Mouse (Mus musculus) midbrain, embryonic 12.5 days (tissue): ENCODE data around the gene Tgoln1. TPM values are rescaled to one million over a fixed set of nuclear protein-coding genes. Genes with fewer than 3 reads are reported as not detected.
A peak's percentile ranks its signal among the peaks of the same experiment; 100 is the strongest.

ENCODE experiments used
- ATAC-seq: fragments of 200-750 bp; cut with Nextera tagmentation; 2 replicates; pipeline ENCODE4 v1.8.0; 2017; ENCODE audit warnings: low read depth, moderate TSS enrichment, moderate library complexity; ENCODE audit not compliant: low FRiP score
- H3K27ac ChIP-seq: fragments of 300-500 bp; sonication (generic); replicated peaks from 2 replicates; pipeline ENCODE4 v1.5.1; 2016; ENCODE audit warnings: mild to moderate bottlenecking
- H3K27me3 ChIP-seq: fragments of 300-500 bp; sonication (generic); 2 replicates; pipeline ENCODE4 v1.6.1; 2016; ENCODE audit warnings: mild to moderate bottlenecking
- H3K36me3 ChIP-seq: fragments of 300-500 bp; sonication (generic); 2 replicates; pipeline ENCODE4 v1.6.1; 2016
- H3K4me1 ChIP-seq: fragments of 300-500 bp; sonication (generic); 2 replicates; pipeline ENCODE4 v1.6.1; 2016
- H3K4me2 ChIP-seq: fragments of 300-500 bp; sonication (generic); replicated peaks from 2 replicates; pipeline ENCODE4 v1.6.1; 2016; ENCODE audit warnings: mild to moderate bottlenecking, moderate library complexity
- H3K4me3 ChIP-seq: fragments of 300-500 bp; sonication (generic); 2 replicates; pipeline ENCODE4 v1.5.1; 2016; ENCODE audit warnings: mild to moderate bottlenecking
- H3K9ac ChIP-seq: fragments of 300-500 bp; sonication (generic); replicated peaks from 2 replicates; pipeline ENCODE4 v1.6.1; 2016; ENCODE audit warnings: mild to moderate bottlenecking, moderate library complexity
- H3K9me3 ChIP-seq: fragments of 300-500 bp; sonication (generic); 2 replicates; pipeline ENCODE4 v1.6.1; 2016; ENCODE audit warnings: mild to moderate bottlenecking
- WGBS: fragments of 180-500 bp; shearing (Covaris S2); methylation state at CpG from one replicate; pipeline ENCODE4 v1.1.7; 2016; 5-methylcytosine and 5-hydroxymethylcytosine counted together
- polyA plus RNA-seq: library from polyadenylated mRNA; unstranded; fragments of >200 nt; fragmentation: Nextera tagmentation; extraction: Ambion mirVana; gene quantifications from 2 replicates; pipeline ENCODE4 v1.2.1, GENCODE M21; 2016

The Tgoln1 gene
- polyA plus RNA-seq, 1 experiment from 2014 or later: 38.6 TPM

DNA sequence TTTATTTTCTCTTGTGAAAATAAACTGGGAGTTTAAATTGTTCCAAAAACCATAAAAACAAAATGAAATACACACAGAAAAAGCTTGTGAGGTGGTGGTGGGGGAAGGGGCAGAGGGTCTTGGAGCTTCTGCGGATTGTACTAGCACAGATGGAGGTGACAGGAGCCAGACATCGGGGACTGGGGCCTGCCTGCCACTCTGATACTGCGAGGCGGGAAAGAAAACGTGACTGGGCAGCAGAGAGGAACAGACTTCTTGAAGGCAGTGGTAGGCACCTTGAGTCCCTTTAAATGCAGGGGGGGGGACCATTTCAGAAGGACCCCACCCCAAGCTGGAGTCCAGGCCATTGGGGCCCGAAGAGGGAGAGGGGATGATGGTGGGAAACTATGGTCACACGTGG, 9.6 kb upstream of the Tgoln1 start:
- H3K27me3 ChIP-seq: no peaks in the 10 kb centered on the region
- H3K9ac ChIP-seq: no peak overlapping the region
- H3K4me2 ChIP-seq: no peak overlapping the region
- H3K9me3 ChIP-seq: no peaks in the 10 kb centered on the region
- H3K4me3 ChIP-seq: no peak overlapping the region
- no peaks in the 10 kb centered on the region for H3K4me1 ChIP-seq
- ATAC-seq: no peak
- no peak overlapping the region for H3K27ac ChIP-seq
- 88% methylated on average over 7 of the region's 7 CpGs for WGBS
- H3K36me3 ChIP-seq: peaks cover 40% of the 10 kb centered on the region

DNA sequence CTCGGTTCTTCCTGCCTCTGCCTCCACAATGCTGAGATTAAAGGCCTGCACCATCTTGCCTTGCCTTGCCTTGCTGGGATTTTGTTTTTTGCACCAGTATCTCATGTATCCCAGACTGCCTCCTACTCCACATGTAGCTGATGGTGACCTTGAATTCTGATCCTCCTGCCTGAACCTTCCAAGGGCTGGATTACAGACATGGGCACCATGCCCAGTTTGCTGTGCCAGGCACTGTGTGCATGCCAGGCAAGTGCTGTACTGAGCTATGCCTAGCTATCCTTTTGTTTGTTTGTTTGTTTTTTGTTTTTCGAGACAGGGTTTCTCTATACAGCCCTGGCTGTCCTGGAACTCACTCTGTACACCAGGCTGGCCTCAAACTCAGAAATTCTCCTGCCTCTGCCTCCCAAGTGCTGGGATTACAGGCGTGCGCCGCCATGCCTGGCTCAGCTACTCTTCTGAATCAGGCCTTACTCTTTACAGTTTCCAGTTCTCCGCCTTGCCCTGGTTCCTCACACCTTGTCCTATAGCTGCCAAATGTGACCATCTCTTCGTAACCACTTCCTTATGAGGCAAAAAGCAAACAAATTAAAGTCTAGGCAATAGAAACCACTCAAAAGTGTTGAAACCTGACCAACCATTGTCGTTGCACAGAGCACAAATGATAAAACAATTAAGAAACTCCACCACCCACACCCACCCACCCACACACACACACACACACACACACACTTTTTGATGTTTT, 7.0 kb upstream of the Tgoln1 start:
- Histone ChIP-seq H3K36me3 (peaks cover 18% of the 10 kb centered on the region), H3K4me1 (no peaks in the 10 kb centered on the region), H3K9me3 (no peaks in the 10 kb centered on the region), H3K4me2 (no peak overlapping the region), H3K9ac (no peak overlapping the region), H3K4me3 (no peak overlapping the region), H3K27me3 (no peaks in the 10 kb centered on the region), H3K27ac (no peak overlapping the region)
- ATAC-seq: no peak
- 94% methylated on average over 8 of the region's 8 CpGs for WGBS

DNA sequence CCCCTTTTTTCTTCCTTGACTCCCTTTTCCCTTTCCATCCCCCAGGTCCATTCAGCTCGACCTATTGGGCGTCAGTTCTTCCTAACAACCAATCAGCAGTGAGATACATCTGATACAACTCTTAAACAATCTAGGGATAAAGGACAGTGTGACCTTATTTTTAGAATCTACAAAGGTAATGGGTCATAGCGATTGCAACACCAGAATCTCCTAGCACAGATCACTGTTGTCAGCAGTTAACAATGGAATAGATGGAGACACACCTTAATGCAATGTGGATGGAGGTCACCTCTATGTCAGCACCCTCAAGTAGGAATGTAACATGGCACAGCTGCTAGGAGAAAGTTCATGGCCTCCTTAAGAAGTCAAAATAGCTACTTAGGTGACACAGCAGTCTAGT, 6.1 kb upstream of the Tgoln1 start:
- H3K4me3 ChIP-seq: no peak overlapping the region
- H3K4me1 ChIP-seq: no peaks in the 10 kb centered on the region
- H3K9me3 ChIP-seq: no peaks in the 10 kb centered on the region
- no peak for ATAC-seq
- peaks cover 13% of the 10 kb centered on the region for H3K36me3 ChIP-seq
- H3K9ac ChIP-seq: no peak overlapping the region
- H3K4me2 ChIP-seq: no peak overlapping the region
- 40% methylated on average over 3 of the region's 3 CpGs for WGBS
- H3K27ac ChIP-seq: no peak overlapping the region
- H3K27me3 ChIP-seq: no peaks in the 10 kb centered on the region

DNA sequence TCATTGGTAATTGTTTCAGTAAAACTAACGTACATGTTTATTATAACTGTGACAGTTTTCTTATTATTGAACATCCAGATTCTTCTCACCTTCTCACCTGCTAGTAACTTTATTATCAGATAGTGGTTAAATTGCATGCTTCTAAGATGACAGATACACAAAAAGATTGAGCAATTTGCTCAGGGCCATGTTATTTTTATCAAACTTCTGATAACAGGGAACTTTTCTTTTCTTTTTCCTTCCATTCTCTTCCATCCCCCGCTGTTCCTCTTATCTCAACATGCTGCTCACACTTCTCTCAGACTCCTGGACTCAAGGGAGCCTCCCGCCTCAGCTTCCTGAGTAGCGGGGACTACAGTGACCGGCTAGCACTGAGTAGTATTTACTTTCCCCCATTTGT, 4.1 kb upstream of the Tgoln1 start:
- no peak for ATAC-seq
- H3K9me3 ChIP-seq: no peaks in the 10 kb centered on the region
- H3K4me1 ChIP-seq: peaks cover 8% of the 10 kb centered on the region
- H3K27me3 ChIP-seq: no peaks in the 10 kb centered on the region
- H3K4me2 ChIP-seq: no peak overlapping the region
- 78% methylated on average over 5 of the region's 5 CpGs for WGBS
- H3K27ac ChIP-seq: no peak overlapping the region
- no peak overlapping the region for H3K4me3 ChIP-seq
- H3K36me3 ChIP-seq: no peaks in the 10 kb centered on the region
- H3K9ac ChIP-seq: no peak overlapping the region

DNA sequence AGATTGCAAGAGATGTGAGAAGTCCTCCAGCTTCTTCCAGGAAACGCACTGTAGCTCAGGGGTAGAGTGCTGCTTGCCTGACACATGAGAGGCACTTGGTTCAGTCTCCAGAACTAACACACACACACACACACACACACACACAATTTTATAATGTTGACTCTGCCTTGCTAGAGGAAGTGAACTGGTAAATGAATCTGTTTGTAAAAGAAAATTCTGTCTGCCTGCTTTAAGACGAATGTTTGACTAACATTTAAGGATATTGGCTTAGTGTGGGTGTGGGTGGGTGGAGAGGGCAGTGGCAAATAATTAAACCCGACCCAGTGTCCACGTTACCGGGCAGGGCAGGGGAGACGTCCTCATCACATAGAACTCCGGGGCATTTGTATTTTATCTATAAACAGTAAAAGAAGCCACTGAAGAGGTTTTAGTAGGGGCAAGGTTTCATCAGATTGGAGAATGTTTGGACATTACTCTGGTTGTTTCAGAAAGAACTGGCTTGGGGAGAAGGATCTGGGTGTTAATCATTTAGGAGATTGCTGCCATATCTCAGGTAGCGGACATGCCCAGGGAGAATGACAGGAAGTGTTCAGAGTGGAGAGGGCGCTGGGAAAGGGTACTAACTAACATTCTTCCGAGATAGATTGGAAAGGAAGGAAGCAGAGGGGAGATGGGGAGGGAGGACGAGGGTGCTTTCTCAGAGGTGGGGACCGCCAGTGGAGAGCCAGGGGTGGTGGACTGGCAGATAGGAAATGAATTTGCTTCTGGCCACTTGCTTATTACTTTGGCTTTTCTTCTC, 3.1 kb upstream of the Tgoln1 start:
- Histone ChIP-seq H3K4me2 (no peak overlapping the region), H3K36me3 (no peaks in the 10 kb centered on the region), H3K9me3 (no peaks in the 10 kb centered on the region), H3K9ac (no peak overlapping the region), H3K27ac (no peak overlapping the region), H3K4me3 (no peak overlapping the region), H3K4me1 (peaks cover 18% of the 10 kb centered on the region), H3K27me3 (no peaks in the 10 kb centered on the region)
- no peak for ATAC-seq
- 70% methylated on average over 12 of the region's 12 CpGs for WGBS

DNA sequence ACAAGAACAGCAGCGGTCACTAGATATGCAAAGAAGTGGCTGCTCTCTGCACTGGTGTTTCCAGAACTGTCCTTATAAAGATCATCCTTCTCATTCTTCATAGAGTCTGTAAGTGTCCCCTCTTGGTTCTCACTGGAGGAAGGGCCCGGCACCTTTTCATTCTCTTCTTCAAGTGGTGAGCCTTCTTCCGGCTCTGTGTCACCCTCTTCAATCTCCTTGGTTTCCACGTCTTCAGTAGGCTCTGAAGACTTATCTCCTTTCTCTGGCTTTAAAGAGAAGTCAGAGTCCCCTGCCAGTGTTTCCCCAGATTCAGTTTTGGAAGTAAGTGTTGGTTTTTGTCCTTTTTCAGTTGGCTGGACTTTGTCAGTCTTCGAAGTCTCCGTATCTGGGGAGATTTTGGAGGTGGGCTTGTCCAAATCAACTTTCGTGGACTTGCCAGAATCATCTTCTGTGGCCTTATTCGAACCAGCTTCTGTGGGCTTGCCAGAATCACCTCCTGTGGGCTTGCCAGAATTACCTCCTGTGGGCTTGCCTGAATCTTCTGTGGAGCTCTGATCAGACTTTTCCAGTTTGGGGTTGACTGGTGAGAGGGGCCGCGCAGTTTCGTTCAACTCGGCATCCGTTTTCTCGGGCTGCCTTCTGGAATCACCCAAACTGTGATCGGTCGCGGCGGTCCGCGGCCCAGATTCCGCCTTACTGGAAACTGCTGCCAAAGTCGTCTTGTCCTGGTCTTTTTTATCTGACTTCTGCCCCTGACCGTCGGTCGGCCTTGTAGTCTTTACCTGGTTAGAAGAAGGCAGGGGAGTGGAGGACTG, 1.0 kb downstream of the Tgoln1 start:
- 0 out of 2 replicates have a peak, but pooled peaks have one; percentile 0 for ATAC-seq
- Histone ChIP-seq H3K9me3 (no peaks in the 10 kb centered on the region), H3K4me1 (peaks cover 34% of the 10 kb centered on the region), H3K27me3 (no peaks in the 10 kb centered on the region), H3K9ac (peak overlapping the region; percentile 70), H3K4me2 (peak overlapping the region; percentile 93), H3K36me3 (peaks cover 25% of the 10 kb centered on the region), H3K4me3 (peak overlapping the region; percentile 71), H3K27ac (no peak overlapping the region)
- 29% methylated on average over 25 of the region's 25 CpGs for WGBS

DNA sequence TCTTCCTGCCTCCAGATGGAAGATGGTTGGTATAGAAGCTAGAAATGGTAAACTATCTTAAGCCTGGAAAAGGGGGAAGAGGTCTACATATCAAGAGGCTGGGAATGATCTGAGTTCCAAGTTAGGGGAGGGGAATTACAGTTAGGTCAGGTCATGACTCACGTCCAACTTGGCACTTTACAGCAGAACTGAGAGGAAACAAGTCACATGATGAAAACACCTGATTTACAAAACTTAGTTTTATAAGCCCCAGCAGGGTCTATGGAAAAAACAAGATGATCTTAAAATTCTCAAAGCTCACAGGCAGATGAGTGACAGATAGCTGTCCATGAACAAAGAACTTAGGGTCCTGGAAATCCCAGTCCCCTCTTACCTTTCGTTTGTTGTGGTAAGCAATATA, 1.6 kb downstream of the Tgoln1 start:
- 79% methylated on average over 2 of the region's 2 CpGs for WGBS
- Histone ChIP-seq H3K9ac (no peak overlapping the region), H3K36me3 (peaks cover 31% of the 10 kb centered on the region), H3K4me3 (peak overlapping the region; percentile 71), H3K9me3 (no peaks in the 10 kb centered on the region), H3K27ac (no peak overlapping the region), H3K4me2 (peak overlapping the region; percentile 93), H3K27me3 (no peaks in the 10 kb centered on the region), H3K4me1 (peaks cover 34% of the 10 kb centered on the region)
- ATAC-seq: no peak

DNA sequence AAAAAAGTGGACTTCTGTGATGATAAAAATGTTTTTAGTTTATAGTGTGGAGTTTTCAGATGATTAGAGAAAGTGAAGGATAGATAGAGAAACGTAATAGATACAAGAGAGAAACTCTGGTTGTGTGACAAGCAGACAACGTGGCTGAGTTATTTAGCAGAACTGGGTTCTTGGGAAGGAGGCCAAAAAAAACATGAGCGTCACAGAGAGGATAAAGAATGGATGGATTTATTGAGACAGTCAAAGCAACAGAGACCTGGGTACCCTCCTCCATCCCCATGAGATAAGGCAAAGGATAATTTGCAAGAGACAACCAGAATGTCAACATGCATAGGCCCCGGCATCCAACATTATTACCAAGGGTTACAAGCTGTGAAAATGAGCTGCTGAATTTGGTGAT, 6.5 kb downstream of the Tgoln1 start:
- no peak overlapping the region for H3K9ac ChIP-seq
- H3K4me2 ChIP-seq: no peak overlapping the region
- peaks cover 20% of the 10 kb centered on the region for H3K4me1 ChIP-seq
- no peaks in the 10 kb centered on the region for H3K27me3 ChIP-seq
- H3K9me3 ChIP-seq: no peaks in the 10 kb centered on the region
- H3K36me3 ChIP-seq: peaks cover 73% of the 10 kb centered on the region
- H3K4me3 ChIP-seq: no peak overlapping the region
- H3K27ac ChIP-seq: no peak overlapping the region
- WGBS: 87% methylated on average over 4 of the region's 4 CpGs
- ATAC-seq: no peak

DNA sequence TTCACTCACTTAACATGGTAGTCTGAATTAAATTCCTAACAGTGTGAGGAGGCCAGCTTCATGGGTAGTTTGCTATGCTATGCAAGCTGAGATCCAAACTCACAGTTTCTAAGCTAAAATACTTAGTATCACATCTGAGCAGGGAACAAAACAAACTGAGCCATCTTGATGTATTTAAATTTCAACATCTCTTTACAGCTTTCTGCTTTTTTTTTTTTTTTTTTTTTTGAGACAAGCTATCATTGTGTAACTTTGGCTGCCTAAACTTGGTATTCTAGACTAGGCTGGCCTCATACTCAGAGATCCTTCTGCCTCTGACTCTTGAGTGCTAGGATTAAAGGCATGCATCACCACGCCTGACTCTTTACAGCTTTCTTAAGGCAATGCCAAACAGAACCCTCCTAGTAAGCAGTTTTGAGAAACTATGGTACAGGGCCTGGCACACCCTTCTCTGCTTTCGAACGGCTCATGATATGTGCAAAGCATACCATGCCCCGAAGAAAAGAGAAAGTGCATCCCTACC, 8.1 kb downstream of the Tgoln1 start:
- no peak overlapping the region for H3K4me3 ChIP-seq
- no peak overlapping the region for H3K9ac ChIP-seq
- peaks cover 69% of the 10 kb centered on the region for H3K36me3 ChIP-seq
- H3K9me3 ChIP-seq: no peaks in the 10 kb centered on the region
- 92% methylated on average over 4 of the region's 4 CpGs for WGBS
- no peaks in the 10 kb centered on the region for H3K27me3 ChIP-seq
- no peak for ATAC-seq
- peaks cover 4% of the 10 kb centered on the region for H3K4me1 ChIP-seq
- H3K27ac ChIP-seq: no peak overlapping the region
- no peak overlapping the region for H3K4me2 ChIP-seq

DNA sequence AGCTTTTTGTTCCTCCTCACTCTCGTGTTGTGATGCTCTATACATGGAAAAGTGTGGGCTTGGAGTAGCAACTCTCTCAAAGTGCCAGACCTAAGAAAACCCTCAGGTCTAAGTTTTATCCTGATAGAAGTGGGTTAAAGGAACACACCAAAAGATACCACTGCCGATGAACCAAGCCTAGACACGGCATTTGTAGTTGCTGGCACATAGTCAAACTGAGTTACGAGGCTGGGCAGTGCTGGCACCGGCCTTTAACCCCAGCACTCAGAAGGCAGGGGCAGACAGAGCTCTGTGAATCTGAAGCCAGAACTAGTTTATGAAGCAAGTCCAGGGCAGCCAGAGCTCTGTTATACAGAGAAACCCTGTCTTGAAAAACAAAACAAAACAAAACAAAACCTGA, 9.1 kb downstream of the Tgoln1 start:
- no peaks in the 10 kb centered on the region for H3K4me1 ChIP-seq
- H3K9me3 ChIP-seq: no peaks in the 10 kb centered on the region
- H3K9ac ChIP-seq: no peak overlapping the region
- 95% methylated on average over 5 of the region's 5 CpGs for WGBS
- ATAC-seq: no peak
- H3K4me3 ChIP-seq: no peak overlapping the region
- H3K4me2 ChIP-seq: no peak overlapping the region
- H3K36me3 ChIP-seq: peaks cover 61% of the 10 kb centered on the region
- no peaks in the 10 kb centered on the region for H3K27me3 ChIP-seq
- no peak overlapping the region for H3K27ac ChIP-seq

DNA sequence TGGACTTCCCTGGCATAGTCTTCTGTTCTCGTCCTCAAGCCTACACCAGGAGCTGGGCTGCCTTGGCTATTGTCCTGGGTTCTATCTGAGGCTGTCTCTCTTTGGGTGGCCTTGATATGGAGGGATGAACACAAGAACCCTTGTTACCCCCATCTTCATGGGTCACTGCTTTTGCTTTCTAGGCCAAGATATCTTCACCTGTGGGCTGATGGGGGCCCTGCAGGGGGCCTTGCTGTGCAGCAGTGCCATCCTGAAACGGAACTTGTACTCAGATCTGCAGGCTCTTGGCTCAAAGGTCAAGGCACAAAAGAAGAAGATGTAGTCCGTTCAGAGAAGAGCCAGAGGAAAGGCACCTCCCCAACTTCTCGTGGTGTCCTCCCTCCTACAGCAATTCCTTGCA, 9.7 kb downstream of the Tgoln1 start:
- Histone ChIP-seq H3K9me3 (no peaks in the 10 kb centered on the region), H3K9ac (no peak overlapping the region), H3K27ac (no peak overlapping the region), H3K36me3 (peaks cover 61% of the 10 kb centered on the region), H3K4me2 (no peak overlapping the region), H3K27me3 (no peaks in the 10 kb centered on the region), H3K4me3 (no peak overlapping the region), H3K4me1 (no peaks in the 10 kb centered on the region)
- WGBS: 88% methylated on average over 4 of the region's 4 CpGs
- ATAC-seq: no peak

DNA sequence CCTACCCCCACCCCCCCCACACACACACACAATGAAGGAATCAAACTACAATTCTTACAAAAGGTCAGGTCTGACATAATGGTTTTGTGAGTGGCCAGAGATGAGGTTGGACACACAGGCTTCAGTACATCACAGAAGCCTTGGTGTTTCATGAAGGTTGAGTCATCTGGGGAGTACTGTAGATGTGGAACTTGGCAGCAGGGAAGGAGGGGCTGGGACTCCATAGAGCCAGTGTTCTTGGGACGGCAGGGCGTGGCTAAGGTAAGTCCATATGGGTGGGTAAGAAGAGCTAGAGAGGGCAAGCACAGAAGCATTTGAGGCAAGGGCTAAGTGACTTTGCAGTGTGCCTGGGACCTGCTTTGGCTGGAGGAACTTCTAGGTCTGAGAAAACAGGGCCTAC, 12.7 kb downstream of the Tgoln1 start:
- no peak for ATAC-seq
- no peak overlapping the region for H3K4me2 ChIP-seq
- H3K27ac ChIP-seq: no peak overlapping the region
- H3K27me3 ChIP-seq: no peaks in the 10 kb centered on the region
- no peak overlapping the region for H3K4me3 ChIP-seq
- no peak overlapping the region for H3K9ac ChIP-seq
- no peaks in the 10 kb centered on the region for H3K4me1 ChIP-seq
- H3K9me3 ChIP-seq: no peaks in the 10 kb centered on the region
- peaks cover 32% of the 10 kb centered on the region for H3K36me3 ChIP-seq
- 94% methylated on average over 2 of the region's 2 CpGs for WGBS
